Mouse (Mus musculus): ENCODE results near the gene Capn15. TPM values are rescaled to one million over a fixed set of nuclear protein-coding genes. Genes with fewer than 3 reads are reported as not detected.

Gene Capn15
- 27.6 and 29.5 TPM in 2 replicates for polyA plus RNA-seq (2016; fragmentation: Nextera tagmentation; extraction: Ambion mirVana)

- peak within 1 kb of the TSS; percentile 94 for H3K27ac ChIP-seq (replicated peaks)
- H3K9me3 ChIP-seq (replicated peaks): no peaks in the 10 kb centered on the region
- peak within 1 kb of the TSS; percentile 90 for H3K4me3 ChIP-seq
- DNase-seq (ENCODE audit: low spot score): peak; percentile 92
- H3K4me1 ChIP-seq: peaks cover 32% of the 10 kb centered on the region
- H3K36me3 ChIP-seq: peaks cover 26% of the 10 kb centered on the region
- WGBS: under 1% methylated on average over 91 of the region's 91 CpGs
- no peaks in the 10 kb centered on the region for H3K27me3 ChIP-seq (ENCODE audit: low read depth, poor library complexity, severe bottlenecking)
Measured at GRCm38 (mm10) chr17:25985306-25986294, at the start of gene Capn15. TSS of gene Capn15 (minus strand) at chr17:25985796.

GRCm38 (mm10) chr17:26032037-26032436, 46.4 kb upstream of the Capn15 start:
- H3K27ac ChIP-seq (replicated peaks): no peak overlapping the region
- DNase-seq (ENCODE audit: low spot score): no peak
- no peak overlapping the region for H3K4me3 ChIP-seq
- peaks cover 70% of the 10 kb centered on the region for H3K36me3 ChIP-seq
- H3K27me3 ChIP-seq (ENCODE audit: low read depth, poor library complexity, severe bottlenecking): no peaks in the 10 kb centered on the region
- no peaks in the 10 kb centered on the region for H3K9me3 ChIP-seq (replicated peaks)
- no peaks in the 10 kb centered on the region for H3K4me1 ChIP-seq
- WGBS: 92% methylated on average over 6 of the region's 6 CpGs

GRCm38 (mm10) chr17:26031583-26031982, 46.0 kb upstream of the Capn15 start:
- H3K27ac ChIP-seq (replicated peaks): no peak overlapping the region
- H3K9me3 ChIP-seq (replicated peaks): no peaks in the 10 kb centered on the region
- no peaks in the 10 kb centered on the region for H3K4me1 ChIP-seq
- 94% methylated on average over 5 of the region's 5 CpGs for WGBS
- no peaks in the 10 kb centered on the region for H3K27me3 ChIP-seq (ENCODE audit: low read depth, poor library complexity, severe bottlenecking)
- H3K36me3 ChIP-seq: peaks cover 70% of the 10 kb centered on the region
- DNase-seq (ENCODE audit: low spot score): no peak
- H3K4me3 ChIP-seq: no peak overlapping the region

GRCm38 (mm10) chr17:26028261-26028660, 42.7 kb upstream of the Capn15 start:
- Histone ChIP-seq H3K4me1 (no peaks in the 10 kb centered on the region), H3K27ac (replicated peaks) (no peak overlapping the region), H3K4me3 (no peak overlapping the region), H3K36me3 (peaks cover 68% of the 10 kb centered on the region), H3K9me3 (replicated peaks) (no peaks in the 10 kb centered on the region), H3K27me3 (ENCODE audit: low read depth, poor library complexity, severe bottlenecking) (no peaks in the 10 kb centered on the region)
- DNase-seq (ENCODE audit: low spot score): no peak
- 94% methylated on average over 4 of the region's 4 CpGs for WGBS

- H3K27ac ChIP-seq (replicated peaks): no peak overlapping the region
- no peaks in the 10 kb centered on the region for H3K27me3 ChIP-seq (ENCODE audit: low read depth, poor library complexity, severe bottlenecking)
- H3K4me3 ChIP-seq: no peak overlapping the region
- 94% methylated on average over 9 of the region's 9 CpGs for WGBS
- H3K36me3 ChIP-seq: peaks cover 61% of the 10 kb centered on the region
- no peaks in the 10 kb centered on the region for H3K9me3 ChIP-seq (replicated peaks)
- no peak for DNase-seq (ENCODE audit: low spot score)
- H3K4me1 ChIP-seq: no peaks in the 10 kb centered on the region
Measured at GRCm38 (mm10) chr17:26024674-26025073, 39.1 kb upstream of the Capn15 start.

- no peaks in the 10 kb centered on the region for H3K4me1 ChIP-seq
- no peaks in the 10 kb centered on the region for H3K27me3 ChIP-seq (ENCODE audit: low read depth, poor library complexity, severe bottlenecking)
- no peak overlapping the region for H3K4me3 ChIP-seq
- no peak for DNase-seq (ENCODE audit: low spot score)
- no peak overlapping the region for H3K27ac ChIP-seq (replicated peaks)
- peaks cover 59% of the 10 kb centered on the region for H3K36me3 ChIP-seq
- WGBS: 93% methylated on average over 8 of the region's 8 CpGs
- H3K9me3 ChIP-seq (replicated peaks): no peaks in the 10 kb centered on the region
Measured at GRCm38 (mm10) chr17:26023966-26024365, 38.4 kb upstream of the Capn15 start.

GRCm38 (mm10) chr17:26023181-26023580, 37.6 kb upstream of the Capn15 start:
- DNase-seq (ENCODE audit: low spot score): no peak
- H3K36me3 ChIP-seq: peaks cover 63% of the 10 kb centered on the region
- no peaks in the 10 kb centered on the region for H3K4me1 ChIP-seq
- no peaks in the 10 kb centered on the region for H3K9me3 ChIP-seq (replicated peaks)
- WGBS: 96% methylated on average over 5 of the region's 5 CpGs
- no peak overlapping the region for H3K27ac ChIP-seq (replicated peaks)
- H3K4me3 ChIP-seq: no peak overlapping the region
- H3K27me3 ChIP-seq (ENCODE audit: low read depth, poor library complexity, severe bottlenecking): no peaks in the 10 kb centered on the region

- no peak for DNase-seq (ENCODE audit: low spot score)
- H3K36me3 ChIP-seq: peaks cover 57% of the 10 kb centered on the region
Measured at GRCm38 (mm10) chr17:26021728-26022341, 36.2 kb upstream of the Capn15 start.

GRCm38 (mm10) chr17:26020848-26021347, 35.3 kb upstream of the Capn15 start:
- no peaks in the 10 kb centered on the region for H3K4me1 ChIP-seq
- no peak overlapping the region for H3K27ac ChIP-seq (replicated peaks)
- no peaks in the 10 kb centered on the region for H3K9me3 ChIP-seq (replicated peaks)
- H3K4me3 ChIP-seq: no peak overlapping the region
- peaks cover 59% of the 10 kb centered on the region for H3K36me3 ChIP-seq
- 90% methylated on average over 7 of the region's 7 CpGs for WGBS
- no peak for DNase-seq (ENCODE audit: low spot score)
- H3K27me3 ChIP-seq (ENCODE audit: low read depth, poor library complexity, severe bottlenecking): no peaks in the 10 kb centered on the region

More at GRCm38 (mm10) chr17:26021728-26022341, 36.2 kb upstream of the Capn15 start:
- WGBS: 88% methylated on average over 9 of the region's 9 CpGs
- H3K27ac ChIP-seq (replicated peaks): no peak overlapping the region
- no peaks in the 10 kb centered on the region for H3K4me1 ChIP-seq
- H3K27me3 ChIP-seq (ENCODE audit: low read depth, poor library complexity, severe bottlenecking): no peaks in the 10 kb centered on the region
- no peak overlapping the region for H3K4me3 ChIP-seq
- H3K9me3 ChIP-seq (replicated peaks): no peaks in the 10 kb centered on the region

GRCm38 (mm10) chr17:26018388-26018787, 32.8 kb upstream of the Capn15 start:
- Histone ChIP-seq H3K9me3 (replicated peaks) (no peaks in the 10 kb centered on the region), H3K27ac (replicated peaks) (no peak overlapping the region), H3K4me3 (no peak overlapping the region), H3K27me3 (ENCODE audit: low read depth, poor library complexity, severe bottlenecking) (no peaks in the 10 kb centered on the region), H3K4me1 (no peaks in the 10 kb centered on the region), H3K36me3 (peaks cover 60% of the 10 kb centered on the region)
- WGBS: 87% methylated on average over 3 of the region's 3 CpGs
- no peak for DNase-seq (ENCODE audit: low spot score)

GRCm38 (mm10) chr17:26017949-26018348, 32.4 kb upstream of the Capn15 start:
- Histone ChIP-seq H3K9me3 (replicated peaks) (no peaks in the 10 kb centered on the region), H3K4me1 (no peaks in the 10 kb centered on the region), H3K36me3 (peaks cover 59% of the 10 kb centered on the region), H3K27ac (replicated peaks) (no peak overlapping the region), H3K4me3 (no peak overlapping the region), H3K27me3 (ENCODE audit: low read depth, poor library complexity, severe bottlenecking) (no peaks in the 10 kb centered on the region)
- WGBS: 89% methylated on average over 5 of the region's 5 CpGs
- DNase-seq (ENCODE audit: low spot score): no peak

GRCm38 (mm10) chr17:26017021-26017420, 31.4 kb upstream of the Capn15 start:
- no peak for DNase-seq (ENCODE audit: low spot score)
- H3K4me1 ChIP-seq: no peaks in the 10 kb centered on the region
- H3K36me3 ChIP-seq: peaks cover 61% of the 10 kb centered on the region
- H3K4me3 ChIP-seq: no peak overlapping the region
- no peaks in the 10 kb centered on the region for H3K27me3 ChIP-seq (ENCODE audit: low read depth, poor library complexity, severe bottlenecking)
- H3K9me3 ChIP-seq (replicated peaks): no peaks in the 10 kb centered on the region
- 90% methylated on average over 3 of the region's 3 CpGs for WGBS
- no peak overlapping the region for H3K27ac ChIP-seq (replicated peaks)

- H3K9me3 ChIP-seq (replicated peaks): no peaks in the 10 kb centered on the region
- H3K36me3 ChIP-seq: peaks cover 79% of the 10 kb centered on the region
- WGBS: 88% methylated on average over 10 of the region's 10 CpGs
- no peak overlapping the region for H3K4me3 ChIP-seq
- DNase-seq (ENCODE audit: low spot score): no peak
- no peaks in the 10 kb centered on the region for H3K27me3 ChIP-seq (ENCODE audit: low read depth, poor library complexity, severe bottlenecking)
- H3K4me1 ChIP-seq: no peaks in the 10 kb centered on the region
- no peak overlapping the region for H3K27ac ChIP-seq (replicated peaks)
Measured at GRCm38 (mm10) chr17:26013711-26014110, 28.1 kb upstream of the Capn15 start.
